Mouse (Mus musculus) testis, adult 2 months (tissue): ENCODE measurements around the gene Atf7ip. TPM values are rescaled to one million over a fixed set of nuclear protein-coding genes. Genes with fewer than 3 reads are reported as not detected.

Experiments used
- H3K27ac ChIP-seq: fragments of 200-500 bp; 2 replicates; pipeline ENCODE4 v1.5.1; 2012; ENCODE audit warnings: low read depth, low read length; ENCODE audit not compliant: control insufficient read depth, insufficient read depth
- H3K27me3 ChIP-seq: fragments of 200-500 bp; 2 replicates; pipeline ENCODE4 v1.6.1; 2012; ENCODE audit warnings: mild to moderate bottlenecking, low read length, moderate library complexity; ENCODE audit not compliant: control insufficient read depth, insufficient read depth
- H3K36me3 ChIP-seq: fragments of 200-500 bp; 2 replicates; pipeline ENCODE4 v1.6.1; 2012; ENCODE audit warnings: mild to moderate bottlenecking, low read length; ENCODE audit not compliant: control insufficient read depth, insufficient read depth
- H3K4me1 ChIP-seq: fragments of 200-500 bp; 2 replicates; pipeline ENCODE4 v1.6.1; 2012; ENCODE audit warnings: low read length; ENCODE audit not compliant: control insufficient read depth, insufficient read depth
- H3K4me3 ChIP-seq: fragments of 200-500 bp; 2 replicates; pipeline ENCODE4 v1.5.1; 2012; ENCODE audit warnings: low read depth, mild to moderate bottlenecking, low read length, moderate library complexity, mixed read lengths; ENCODE audit not compliant: control insufficient read depth
- CTCF ChIP-seq: fragments of 200-500 bp; IDR thresholded peaks from 2 replicates; pipeline ENCODE4 v1.5.1; 2012; ENCODE audit warnings: low read depth, mild to moderate bottlenecking, inconsistent platforms, low read length, moderate library complexity; ENCODE audit not compliant: control insufficient read depth, insufficient read depth, insufficient replicate concordance
- POLR2A ChIP-seq: fragments of 200-500 bp; IDR thresholded peaks from 2 replicates; pipeline ENCODE4 v1.6.1; 2012; ENCODE audit warnings: low read depth, mild to moderate bottlenecking, inconsistent platforms, low read length, moderate library complexity; ENCODE audit not compliant: control insufficient read depth
- polyA plus RNA-seq: library from polyadenylated mRNA; depleted of rRNA; stranded (reverse); fragments of >200 nt; gene quantifications from 2 replicates; pipeline ENCODE4 v1.2.3, GENCODE M21; 2012

Gene Atf7ip
- polyA plus RNA-seq, 1 experiment: 16.8 TPM

GRCm38 (mm10) chr6:136467837-136468236, 38.1 kb upstream of the Atf7ip start:
- H3K27me3 ChIP-seq: no peaks in the 10 kb centered on the region
- H3K4me3 ChIP-seq: no peak overlapping the region
- TF ChIP-seq CTCF (no peak), POLR2A (no peak)
- H3K36me3 ChIP-seq: no peaks in the 10 kb centered on the region
- peaks cover 32% of the 10 kb centered on the region for H3K4me1 ChIP-seq
- H3K27ac ChIP-seq: peak overlapping the region; percentile 92

- Histone ChIP-seq H3K27me3 (no peaks in the 10 kb centered on the region), H3K4me1 (peaks cover 32% of the 10 kb centered on the region), H3K4me3 (no peak overlapping the region), H3K36me3 (no peaks in the 10 kb centered on the region), H3K27ac (peak overlapping the region; percentile 83)
- no peak for TF ChIP-seq CTCF
Observed at GRCm38 (mm10) chr6:136468401-136468912, 37.5 kb upstream of the Atf7ip start.

- Histone ChIP-seq H3K36me3 (no peaks in the 10 kb centered on the region), H3K27me3 (no peaks in the 10 kb centered on the region), H3K27ac (peak overlapping the region; percentile 83), H3K4me3 (peak overlapping the region; percentile 18), H3K4me1 (peaks cover 32% of the 10 kb centered on the region)
- TF ChIP-seq CTCF (no peak), POLR2A (no peak)
Observed at GRCm38 (mm10) chr6:136468974-136469792, 36.8 kb upstream of the Atf7ip start.

- peaks cover 32% of the 10 kb centered on the region for H3K4me1 ChIP-seq
- no peaks in the 10 kb centered on the region for H3K27me3 ChIP-seq
- H3K4me3 ChIP-seq: peak overlapping the region; percentile 58
- H3K36me3 ChIP-seq: no peaks in the 10 kb centered on the region
- TF ChIP-seq POLR2A: no peak
- no peak for TF ChIP-seq CTCF
- H3K27ac ChIP-seq: peak overlapping the region; percentile 83
Observed at GRCm38 (mm10) chr6:136469807-136470206, 36.2 kb upstream of the Atf7ip start.

- Histone ChIP-seq H3K4me1 (peaks cover 32% of the 10 kb centered on the region), H3K27ac (peak overlapping the region; percentile 83), H3K36me3 (no peaks in the 10 kb centered on the region), H3K27me3 (no peaks in the 10 kb centered on the region), H3K4me3 (peak overlapping the region; percentile 72)
- TF ChIP-seq CTCF (no peak), POLR2A (peak; percentile 35)
Observed at GRCm38 (mm10) chr6:136470321-136471230, 35.4 kb upstream of the Atf7ip start.

GRCm38 (mm10) chr6:136471601-136472000, 34.4 kb upstream of the Atf7ip start:
- H3K27me3 ChIP-seq: no peaks in the 10 kb centered on the region
- H3K4me1 ChIP-seq: peaks cover 27% of the 10 kb centered on the region
- no peak overlapping the region; the same call in 1 of the 2 replicates for H3K4me3 ChIP-seq
- H3K27ac ChIP-seq: peak overlapping the region; percentile 64
- no peaks in the 10 kb centered on the region for H3K36me3 ChIP-seq
- no peak for TF ChIP-seq CTCF
- TF ChIP-seq POLR2A: no peak

- Histone ChIP-seq H3K4me1 (peaks cover 24% of the 10 kb centered on the region), H3K4me3 (no peak overlapping the region), H3K36me3 (no peaks in the 10 kb centered on the region), H3K27ac (no peak overlapping the region), H3K27me3 (no peaks in the 10 kb centered on the region)
- no peak for TF ChIP-seq CTCF
- TF ChIP-seq POLR2A: no peak
Observed at GRCm38 (mm10) chr6:136472779-136473178, 33.2 kb upstream of the Atf7ip start.
